Mouse (Mus musculus): ENCODE results near the gene Pdgfra. TPM values are rescaled to one million over a fixed set of nuclear protein-coding genes. Genes with fewer than 3 reads are reported as not detected.

The Pdgfra gene
- polyA plus RNA-seq, 1 experiment: 0.27 TPM

- Histone ChIP-seq H3K4me1 (ENCODE audit: control insufficient read depth, insufficient read depth, low read length) (no peaks in the 10 kb centered on the region), H3K27ac (ENCODE audit: insufficient read depth, low read depth, low read length) (no peak overlapping the region), H3K4me3 (ENCODE audit: insufficient read depth, low read length) (no peak overlapping the region)
- no peak for TF ChIP-seq CTCF (IDR thresholded peaks at IDR 0.05; ENCODE audit: low read depth, low read length)
- no peak for TF ChIP-seq POLR2A (IDR thresholded peaks at IDR 0.05; ENCODE audit: borderline replicate concordance, low read depth, low read length)
Observed at GRCm38 (mm10) chr5:75169837-75170236, 17.7 kb downstream of the Pdgfra start.

GRCm38 (mm10) chr5:75171859-75172258 lies 19.8 kb downstream of the Pdgfra start:
- no peak overlapping the region for H3K4me3 ChIP-seq (ENCODE audit: insufficient read depth, low read length)
- H3K27ac ChIP-seq (ENCODE audit: insufficient read depth, low read depth, low read length): no peak overlapping the region
- TF ChIP-seq POLR2A (IDR thresholded peaks at IDR 0.05; ENCODE audit: borderline replicate concordance, low read depth, low read length): no peak
- TF ChIP-seq CTCF (IDR thresholded peaks at IDR 0.05; ENCODE audit: low read depth, low read length): no peak
- no peaks in the 10 kb centered on the region for H3K4me1 ChIP-seq (ENCODE audit: control insufficient read depth, insufficient read depth, low read length)

GRCm38 (mm10) chr5:75179249-75179648 lies 27.2 kb downstream of the Pdgfra start:
- H3K27ac ChIP-seq (ENCODE audit: insufficient read depth, low read depth, low read length): no peak overlapping the region
- no peaks in the 10 kb centered on the region for H3K4me1 ChIP-seq (ENCODE audit: control insufficient read depth, insufficient read depth, low read length)
- TF ChIP-seq CTCF (IDR thresholded peaks at IDR 0.05; ENCODE audit: low read depth, low read length): no peak
- no peak for TF ChIP-seq POLR2A (IDR thresholded peaks at IDR 0.05; ENCODE audit: borderline replicate concordance, low read depth, low read length)
- no peak overlapping the region for H3K4me3 ChIP-seq (ENCODE audit: insufficient read depth, low read length)

GRCm38 (mm10) chr5:75179726-75180290 lies 27.7 kb downstream of the Pdgfra start:
- no peak overlapping the region for H3K4me3 ChIP-seq (ENCODE audit: insufficient read depth, low read length)
- H3K27ac ChIP-seq (ENCODE audit: insufficient read depth, low read depth, low read length): no peak overlapping the region
- H3K4me1 ChIP-seq (ENCODE audit: control insufficient read depth, insufficient read depth, low read length): no peaks in the 10 kb centered on the region
- TF ChIP-seq CTCF (IDR thresholded peaks at IDR 0.05; ENCODE audit: low read depth, low read length) (no peak), POLR2A (IDR thresholded peaks at IDR 0.05; ENCODE audit: borderline replicate concordance, low read depth, low read length) (no peak)

GRCm38 (mm10) chr5:75183653-75184052 lies 31.6 kb downstream of the Pdgfra start:
- no peak overlapping the region for H3K4me3 ChIP-seq (ENCODE audit: insufficient read depth, low read length)
- TF ChIP-seq POLR2A (IDR thresholded peaks at IDR 0.05; ENCODE audit: borderline replicate concordance, low read depth, low read length) (no peak), CTCF (IDR thresholded peaks at IDR 0.05; ENCODE audit: low read depth, low read length) (no peak)

GRCm38 (mm10) chr5:75184112-75184511 lies 32.0 kb downstream of the Pdgfra start:
- no peak overlapping the region for H3K4me3 ChIP-seq (ENCODE audit: insufficient read depth, low read length)
- TF ChIP-seq CTCF (IDR thresholded peaks at IDR 0.05; ENCODE audit: low read depth, low read length) (no peak), POLR2A (IDR thresholded peaks at IDR 0.05; ENCODE audit: borderline replicate concordance, low read depth, low read length) (no peak)
- H3K4me1 ChIP-seq (ENCODE audit: control insufficient read depth, insufficient read depth, low read length): no peaks in the 10 kb centered on the region
- H3K27ac ChIP-seq (ENCODE audit: insufficient read depth, low read depth, low read length): no peak overlapping the region

More at GRCm38 (mm10) chr5:75183653-75184052, 31.6 kb downstream of the Pdgfra start:
- Histone ChIP-seq H3K27ac (ENCODE audit: insufficient read depth, low read depth, low read length) (no peak overlapping the region), H3K4me1 (ENCODE audit: control insufficient read depth, insufficient read depth, low read length) (no peaks in the 10 kb centered on the region)

GRCm38 (mm10) chr5:75184693-75185235 lies 32.7 kb downstream of the Pdgfra start:
- Histone ChIP-seq H3K4me1 (ENCODE audit: control insufficient read depth, insufficient read depth, low read length) (no peaks in the 10 kb centered on the region), H3K27ac (ENCODE audit: insufficient read depth, low read depth, low read length) (no peak overlapping the region), H3K4me3 (ENCODE audit: insufficient read depth, low read length) (no peak overlapping the region)
- TF ChIP-seq CTCF (IDR thresholded peaks at IDR 0.05; ENCODE audit: low read depth, low read length) (no peak), POLR2A (IDR thresholded peaks at IDR 0.05; ENCODE audit: borderline replicate concordance, low read depth, low read length) (no peak)

GRCm38 (mm10) chr5:75185584-75185983 lies 33.5 kb downstream of the Pdgfra start:
- no peak for TF ChIP-seq POLR2A (IDR thresholded peaks at IDR 0.05; ENCODE audit: borderline replicate concordance, low read depth, low read length)
- no peak for TF ChIP-seq CTCF (IDR thresholded peaks at IDR 0.05; ENCODE audit: low read depth, low read length)
- H3K4me3 ChIP-seq (ENCODE audit: insufficient read depth, low read length): no peak overlapping the region
- H3K27ac ChIP-seq (ENCODE audit: insufficient read depth, low read depth, low read length): no peak overlapping the region
- H3K4me1 ChIP-seq (ENCODE audit: control insufficient read depth, insufficient read depth, low read length): no peaks in the 10 kb centered on the region

GRCm38 (mm10) chr5:75189319-75189987 lies 37.4 kb downstream of the Pdgfra start:
- Histone ChIP-seq H3K27ac (ENCODE audit: insufficient read depth, low read depth, low read length) (no peak overlapping the region), H3K4me3 (ENCODE audit: insufficient read depth, low read length) (no peak overlapping the region), H3K4me1 (ENCODE audit: control insufficient read depth, insufficient read depth, low read length) (no peaks in the 10 kb centered on the region)
- TF ChIP-seq POLR2A (IDR thresholded peaks at IDR 0.05; ENCODE audit: borderline replicate concordance, low read depth, low read length): no peak
- no peak for TF ChIP-seq CTCF (IDR thresholded peaks at IDR 0.05; ENCODE audit: low read depth, low read length)

GRCm38 (mm10) chr5:75193107-75193506 lies 41.0 kb downstream of the Pdgfra start:
- no peak overlapping the region for H3K27ac ChIP-seq (ENCODE audit: insufficient read depth, low read depth, low read length)
- no peak overlapping the region for H3K4me3 ChIP-seq (ENCODE audit: insufficient read depth, low read length)
- TF ChIP-seq CTCF (IDR thresholded peaks at IDR 0.05; ENCODE audit: low read depth, low read length): no peak
- no peak for TF ChIP-seq POLR2A (IDR thresholded peaks at IDR 0.05; ENCODE audit: borderline replicate concordance, low read depth, low read length)
- H3K4me1 ChIP-seq (ENCODE audit: control insufficient read depth, insufficient read depth, low read length): no peaks in the 10 kb centered on the region

Data from bone marrow macrophage, adult 2 months (primary cell).